Mouse (Mus musculus): ENCODE measurements around the gene Emilin2.

Gene Emilin2

GRCm38 (mm10) chr17:71265336-71266051, 46.3 kb downstream of the Emilin2 start:
- no peak for DNase-seq (ENCODE audit: low read depth in 1 of 2, low spot score in 2 of 2)

GRCm38 (mm10) chr17:71264739-71265138, 47.0 kb downstream of the Emilin2 start:
- DNase-seq (ENCODE audit: low read depth in 1 of 2, low spot score in 2 of 2), result peak in 1 of 2 experiments; percentile 37

- DNase-seq (ENCODE audit: low read depth in 1 of 2, low spot score in 2 of 2), result peak; percentile 58 to 74
These were observed 48.6 kb downstream of the Emilin2 start for GRCm38 (mm10) chr17:71263136-71263535.

- DNase-seq (ENCODE audit: low read depth in 1 of 2, low spot score in 2 of 2), result no peak
These were observed 51.1 kb downstream of the Emilin2 start for GRCm38 (mm10) chr17:71260658-71261057.

- DNase-seq (ENCODE audit: low read depth in 1 of 2, low spot score in 2 of 2), result peak; percentile 61 to 76
These were observed 52.1 kb downstream of the Emilin2 start for GRCm38 (mm10) chr17:71259727-71260126.

GRCm38 (mm10) chr17:71256806-71257536, 54.8 kb downstream of the Emilin2 start:
- DNase-seq (ENCODE audit: low read depth in 1 of 2, low spot score in 2 of 2), result peak; percentile 54 to 61

GRCm38 (mm10) chr17:71256068-71256615, 55.6 kb downstream of the Emilin2 start:
- DNase-seq (ENCODE audit: low read depth in 1 of 2, low spot score in 2 of 2), result no peak

- DNase-seq (ENCODE audit: low read depth in 1 of 2, low spot score in 2 of 2), result no peak
These were observed 57.0 kb downstream of the Emilin2 start for GRCm38 (mm10) chr17:71254736-71255135.

GRCm38 (mm10) chr17:71254106-71254505, 57.7 kb downstream of the Emilin2 start:
- DNase-seq (ENCODE audit: low read depth in 1 of 2, low spot score in 2 of 2), result no peak

GRCm38 (mm10) chr17:71253391-71253790, 58.4 kb downstream of the Emilin2 start:
- DNase-seq (ENCODE audit: low read depth in 1 of 2, low spot score in 2 of 2), result no peak

- DNase-seq (ENCODE audit: low read depth in 1 of 2, low spot score in 2 of 2), result no peak
These were observed 59.7 kb downstream of the Emilin2 start for GRCm38 (mm10) chr17:71252101-71252500.

- DNase-seq (ENCODE audit: low read depth in 1 of 2, low spot score in 2 of 2), result no peak
These were observed 60.2 kb downstream of the Emilin2 start for GRCm38 (mm10) chr17:71251601-71252001.

GRCm38 (mm10) chr17:71250819-71251600, 60.8 kb downstream of the Emilin2 start:
- no peak for DNase-seq (ENCODE audit: low read depth in 1 of 2, low spot score in 2 of 2)

- DNase-seq (ENCODE audit: low read depth in 1 of 2, low spot score in 2 of 2), result no peak
These were observed 61.7 kb downstream of the Emilin2 start for GRCm38 (mm10) chr17:71250046-71250445.

- no peak for DNase-seq (ENCODE audit: low read depth in 1 of 2, low spot score in 2 of 2)
These were observed 62.8 kb downstream of the Emilin2 start for GRCm38 (mm10) chr17:71248963-71249362.

GRCm38 (mm10) chr17:71246022-71246421, 65.8 kb downstream of the Emilin2 start:
- no peak for DNase-seq (ENCODE audit: low read depth in 1 of 2, low spot score in 2 of 2)

GRCm38 (mm10) chr17:71245133-71245532, 66.6 kb downstream of the Emilin2 start:
- no peak for DNase-seq (ENCODE audit: low read depth in 1 of 2, low spot score in 2 of 2)

- no peak for DNase-seq (ENCODE audit: low read depth in 1 of 2, low spot score in 2 of 2)
These were observed 69.1 kb downstream of the Emilin2 start for GRCm38 (mm10) chr17:71242666-71243065.

GRCm38 (mm10) chr17:71240811-71241210, 71.0 kb downstream of the Emilin2 start:
- no peak for DNase-seq (ENCODE audit: low read depth in 1 of 2, low spot score in 2 of 2)

GRCm38 (mm10) chr17:71238494-71238893, 73.3 kb downstream of the Emilin2 start:
- no peak for DNase-seq (ENCODE audit: low read depth in 1 of 2, low spot score in 2 of 2)

- no peak for DNase-seq (ENCODE audit: low read depth in 1 of 2, low spot score in 2 of 2)
These were observed 76.4 kb downstream of the Emilin2 start for GRCm38 (mm10) chr17:71235229-71235958.
